Mouse (Mus musculus): Measurements from ENCODE around the gene Cacng6. TPM values are rescaled to one million over a fixed set of nuclear protein-coding genes. Genes with fewer than 3 reads are reported as not detected.

Cacng6 gene
- polyA plus RNA-seq, 1 experiment from 2014 or later = 1.6 TPM

- Histone ChIP-seq H3K9ac (ENCODE audit: low read length) (no peak overlapping the region), H3K27me3 (ENCODE audit: control insufficient read depth, insufficient read depth, low read length) (no peaks in the 10 kb centered on the region), H3K36me3 (ENCODE audit: control insufficient read depth, insufficient read depth, low read length) (no peaks in the 10 kb centered on the region), H3K27ac (ENCODE audit: low read depth, low read length) (no peak overlapping the region), H3K4me3 (ENCODE audit: low read depth, low read length) (no peak overlapping the region), H3K4me2 (ENCODE audit: low read depth) (no peak overlapping the region), H3K9me3 (ENCODE audit: control insufficient read depth, low read length) (0 out of 2 replicates have a peak, but pooled peaks cover 2% of the 10 kb centered on the region), H3K4me1 (ENCODE audit: control insufficient read depth, insufficient read depth, low read length) (no peaks in the 10 kb centered on the region)
- DNase-seq (ENCODE audit: low spot score) (no peak), ATAC-seq (ENCODE audit: insufficient read depth, low FRiP score, low TSS enrichment) (no peak)
- 84% methylated on average over 9 of the region's 9 CpGs for WGBS
Observed at GRCm38 (mm10) chr7:3457841-3458217, 33.8 kb downstream of the Cacng6 start.

GRCm38 (mm10) chr7:3460261-3460660 lies 36.3 kb downstream of the Cacng6 start:
- no peak overlapping the region for H3K27ac ChIP-seq (ENCODE audit: low read depth, low read length)
- no peak overlapping the region for H3K4me3 ChIP-seq (ENCODE audit: low read depth, low read length)
- 0 out of 2 replicates have a peak, but pooled peaks cover 2% of the 10 kb centered on the region for H3K9me3 ChIP-seq (ENCODE audit: control insufficient read depth, low read length)
- DNase-seq (ENCODE audit: low spot score) = no peak
- no peak for ATAC-seq (ENCODE audit: insufficient read depth, low FRiP score, low TSS enrichment)
- H3K27me3 ChIP-seq (ENCODE audit: control insufficient read depth, insufficient read depth, low read length) = no peaks in the 10 kb centered on the region
- H3K4me1 ChIP-seq (ENCODE audit: control insufficient read depth, insufficient read depth, low read length) = no peaks in the 10 kb centered on the region
- no peaks in the 10 kb centered on the region for H3K36me3 ChIP-seq (ENCODE audit: control insufficient read depth, insufficient read depth, low read length)
- no peak overlapping the region for H3K9ac ChIP-seq (ENCODE audit: low read length)
- 89% methylated on average over 8 of the region's 8 CpGs for WGBS
- H3K4me2 ChIP-seq (ENCODE audit: low read depth) = no peak overlapping the region

GRCm38 (mm10) chr7:3463306-3463705 lies 39.3 kb downstream of the Cacng6 start:
- Histone ChIP-seq H3K4me2 (ENCODE audit: low read depth) (no peak overlapping the region), H3K27ac (ENCODE audit: low read depth, low read length) (no peak overlapping the region)

GRCm38 (mm10) chr7:3468614-3469013 lies 44.6 kb downstream of the Cacng6 start:
- Histone ChIP-seq H3K9ac (ENCODE audit: low read length) (no peak overlapping the region), H3K4me1 (ENCODE audit: control insufficient read depth, insufficient read depth, low read length) (no peaks in the 10 kb centered on the region), H3K4me2 (ENCODE audit: low read depth) (no peak overlapping the region), H3K9me3 (ENCODE audit: control insufficient read depth, low read length) (no peaks in the 10 kb centered on the region), H3K27ac (ENCODE audit: low read depth, low read length) (no peak overlapping the region), H3K27me3 (ENCODE audit: control insufficient read depth, insufficient read depth, low read length) (no peaks in the 10 kb centered on the region), H3K36me3 (ENCODE audit: control insufficient read depth, insufficient read depth, low read length) (no peaks in the 10 kb centered on the region), H3K4me3 (ENCODE audit: low read depth, low read length) (no peak overlapping the region)
- ATAC-seq (ENCODE audit: insufficient read depth, low FRiP score, low TSS enrichment) = no peak
- WGBS = 74% methylated on average over 2 of the region's 2 CpGs
- no peak for DNase-seq (ENCODE audit: low spot score)

More at GRCm38 (mm10) chr7:3463306-3463705, 39.3 kb downstream of the Cacng6 start:
- no peaks in the 10 kb centered on the region for H3K27me3 ChIP-seq (ENCODE audit: control insufficient read depth, insufficient read depth, low read length)
- H3K9ac ChIP-seq (ENCODE audit: low read length) = no peak overlapping the region
- WGBS = 87% methylated on average over 4 of the region's 4 CpGs
- H3K36me3 ChIP-seq (ENCODE audit: control insufficient read depth, insufficient read depth, low read length) = no peaks in the 10 kb centered on the region
- DNase-seq (ENCODE audit: low spot score) (no peak), ATAC-seq (ENCODE audit: insufficient read depth, low FRiP score, low TSS enrichment) (no peak)
- 0 out of 2 replicates have a peak, but pooled peaks cover 2% of the 10 kb centered on the region for H3K9me3 ChIP-seq (ENCODE audit: control insufficient read depth, low read length)
- H3K4me3 ChIP-seq (ENCODE audit: low read depth, low read length) = no peak overlapping the region
- H3K4me1 ChIP-seq (ENCODE audit: control insufficient read depth, insufficient read depth, low read length) = no peaks in the 10 kb centered on the region

GRCm38 (mm10) chr7:3472774-3473173 lies 48.8 kb downstream of the Cacng6 start:
- WGBS = 84% methylated on average over 3 of the region's 3 CpGs
- Histone ChIP-seq H3K27ac (ENCODE audit: low read depth, low read length) (no peak overlapping the region), H3K9me3 (ENCODE audit: control insufficient read depth, low read length) (no peaks in the 10 kb centered on the region), H3K4me2 (ENCODE audit: low read depth) (no peak overlapping the region), H3K27me3 (ENCODE audit: control insufficient read depth, insufficient read depth, low read length) (no peaks in the 10 kb centered on the region), H3K36me3 (ENCODE audit: control insufficient read depth, insufficient read depth, low read length) (no peaks in the 10 kb centered on the region), H3K9ac (ENCODE audit: low read length) (no peak overlapping the region), H3K4me1 (ENCODE audit: control insufficient read depth, insufficient read depth, low read length) (no peaks in the 10 kb centered on the region), H3K4me3 (ENCODE audit: low read depth, low read length) (no peak overlapping the region)
- ATAC-seq (ENCODE audit: insufficient read depth, low FRiP score, low TSS enrichment) (no peak), DNase-seq (ENCODE audit: low spot score) (no peak)

GRCm38 (mm10) chr7:3474291-3475080 lies 50.5 kb downstream of the Cacng6 start:
- Histone ChIP-seq H3K9ac (ENCODE audit: low read length) (peak overlapping the region; percentile 26; the same call in 1 of the 2 replicates), H3K4me1 (ENCODE audit: control insufficient read depth, insufficient read depth, low read length) (no peaks in the 10 kb centered on the region), H3K27me3 (ENCODE audit: control insufficient read depth, insufficient read depth, low read length) (no peaks in the 10 kb centered on the region), H3K4me2 (ENCODE audit: low read depth) (peak overlapping the region; percentile 27), H3K4me3 (ENCODE audit: low read depth, low read length) (no peak overlapping the region; the same call in 1 of the 2 replicates), H3K27ac (ENCODE audit: low read depth, low read length) (no peak overlapping the region), H3K36me3 (ENCODE audit: control insufficient read depth, insufficient read depth, low read length) (no peaks in the 10 kb centered on the region), H3K9me3 (ENCODE audit: control insufficient read depth, low read length) (no peaks in the 10 kb centered on the region)
- ATAC-seq (ENCODE audit: insufficient read depth, low FRiP score, low TSS enrichment) (no peak), DNase-seq (ENCODE audit: low spot score) (peak; percentile 27)
- 5% methylated on average over 19 of the region's 19 CpGs for WGBS

- ATAC-seq (ENCODE audit: insufficient read depth, low FRiP score, low TSS enrichment) = no peak
- no peak overlapping the region for H3K4me2 ChIP-seq (ENCODE audit: low read depth)
- no peaks in the 10 kb centered on the region; the same call in 1 of the 2 replicates for H3K9me3 ChIP-seq (ENCODE audit: control insufficient read depth, low read length)
- WGBS = 74% methylated on average over 5 of the region's 5 CpGs
- no peak overlapping the region for H3K27ac ChIP-seq (ENCODE audit: low read depth, low read length)
- H3K27me3 ChIP-seq (ENCODE audit: control insufficient read depth, insufficient read depth, low read length) = no peaks in the 10 kb centered on the region
- no peak for DNase-seq (ENCODE audit: low spot score)
- H3K9ac ChIP-seq (ENCODE audit: low read length) = no peak overlapping the region
- H3K36me3 ChIP-seq (ENCODE audit: control insufficient read depth, insufficient read depth, low read length) = no peaks in the 10 kb centered on the region
- no peaks in the 10 kb centered on the region for H3K4me1 ChIP-seq (ENCODE audit: control insufficient read depth, insufficient read depth, low read length)
- H3K4me3 ChIP-seq (ENCODE audit: low read depth, low read length) = no peak overlapping the region
Observed at GRCm38 (mm10) chr7:3476728-3477127, 52.7 kb downstream of the Cacng6 start.

GRCm38 (mm10) chr7:3481948-3482608 lies 58.1 kb downstream of the Cacng6 start:
- DNase-seq (ENCODE audit: low spot score) = no peak
- H3K4me3 ChIP-seq (ENCODE audit: low read depth, low read length) = no peak overlapping the region
- ATAC-seq (ENCODE audit: insufficient read depth, low FRiP score, low TSS enrichment) = no peak
- H3K9me3 ChIP-seq (ENCODE audit: control insufficient read depth, low read length) = peaks cover 2% of the 10 kb centered on the region; the same call in 1 of the 2 replicates
- no peaks in the 10 kb centered on the region for H3K36me3 ChIP-seq (ENCODE audit: control insufficient read depth, insufficient read depth, low read length)
- no peak overlapping the region for H3K27ac ChIP-seq (ENCODE audit: low read depth, low read length)
- H3K9ac ChIP-seq (ENCODE audit: low read length) = no peak overlapping the region
- no peaks in the 10 kb centered on the region for H3K4me1 ChIP-seq (ENCODE audit: control insufficient read depth, insufficient read depth, low read length)
- no peak overlapping the region for H3K4me2 ChIP-seq (ENCODE audit: low read depth)
- 90% methylated on average over 6 of the region's 6 CpGs for WGBS
- H3K27me3 ChIP-seq (ENCODE audit: control insufficient read depth, insufficient read depth, low read length) = no peaks in the 10 kb centered on the region
